Mouse (Mus musculus) stomach, postnatal 0 days (tissue): ENCODE measurements around the gene Kank4.

ENCODE experiments used
- CTCF ChIP-seq: IDR thresholded peaks from 2 replicates; pipeline ENCODE4 v1.5.1; 2016; ENCODE audit warnings: antibody characterized with exemption, low read depth, mild to moderate bottlenecking, moderate library complexity
- EP300 ChIP-seq: optimal IDR thresholded peaks from 2 replicates; pipeline ENCODE3; 2016; ENCODE audit warnings: antibody characterized with exemption

GRCm38 (mm10) chr4:98800824-98801223, 16.5 kb downstream of the Kank4 start:
- no peak for TF ChIP-seq CTCF
- TF ChIP-seq EP300, result no peak
